Mouse (Mus musculus): Measurements from ENCODE around the gene Plekhg5.

DNA sequence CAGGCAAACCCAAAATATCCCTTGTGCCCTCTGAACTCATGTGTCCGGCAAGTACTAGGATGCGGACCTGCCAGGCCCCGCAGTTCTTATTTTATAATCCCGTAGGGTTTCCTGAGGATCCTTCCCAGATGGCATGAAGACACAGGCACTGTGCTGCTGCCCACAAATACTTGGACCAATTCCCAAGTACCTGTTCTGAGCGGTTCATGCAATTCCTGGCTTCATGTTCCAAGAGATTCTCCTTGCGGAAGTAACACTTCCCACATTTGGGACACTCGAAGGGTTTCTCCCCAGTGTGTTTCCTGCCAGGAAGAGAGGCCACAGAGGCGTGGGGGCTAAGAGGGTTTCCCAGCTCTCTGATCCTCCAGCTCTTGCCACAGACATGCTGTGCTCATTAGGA lies 49.8 kb upstream of the Plekhg5 start:
- TF ChIP-seq MAX (IDR thresholded peaks at IDR 0.05; ENCODE audit: low read depth): no peak
- no peak for TF ChIP-seq POLR2A (IDR thresholded peaks at IDR 0.05; ENCODE audit: insufficient read length, low read depth)
- no peak for TF ChIP-seq TCF12 (IDR thresholded peaks at IDR 0.05; ENCODE audit: insufficient read depth, poor library complexity, severe bottlenecking)
- no peak for TF ChIP-seq E2F4 (IDR thresholded peaks at IDR 0.05; ENCODE audit: insufficient read depth)
- no peak for TF ChIP-seq TCF3 (IDR thresholded peaks at IDR 0.05; ENCODE audit: insufficient read length, low read depth)
- no peak for TF ChIP-seq USF1 (IDR thresholded peaks at IDR 0.05; ENCODE audit: low read depth)
- TF ChIP-seq REST (IDR thresholded peaks at IDR 0.05; ENCODE audit: insufficient read depth, insufficient read length): no peak
- no peak for TF ChIP-seq SRF (IDR thresholded peaks at IDR 0.05; ENCODE audit: control insufficient read depth, insufficient read length, low read depth)
- TF ChIP-seq MYOD1 (IDR thresholded peaks at IDR 0.05; ENCODE audit: control insufficient read depth in 1 of 3, insufficient read length in 2 of 3, low read depth in 2 of 3): no peak
- no peak for TF ChIP-seq POLR2AphosphoS2 (IDR thresholded peaks at IDR 0.05; ENCODE audit: insufficient read length, low read depth)
- no peak for TF ChIP-seq MYOG (IDR thresholded peaks at IDR 0.05; ENCODE audit: control insufficient read depth in 1 of 3, insufficient read depth in 1 of 3, insufficient read length in 2 of 3, low read depth in 2 of 3)
- TF ChIP-seq CEBPB (IDR thresholded peaks at IDR 0.05; ENCODE audit: insufficient read depth, poor library complexity, severe bottlenecking): no peak
